Mouse (Mus musculus) stomach, postnatal 0 days (tissue): ENCODE data around the gene Phlda2. TPM values are rescaled to one million over a fixed set of nuclear protein-coding genes. Genes with fewer than 3 reads are reported as not detected.

ENCODE experiments used
- ATAC-seq: fragments of 200-750 bp; cut with Nextera tagmentation; 2 replicates; pipeline ENCODE4 v1.8.0; 2017; ENCODE audit not compliant: low FRiP score, low TSS enrichment
- DNase-seq: peaks from one replicate; pipeline ENCODE4 v3.0.0-alpha.2; 2016; ENCODE audit warnings: low spot score
- H3K27ac ChIP-seq: fragments of 300-500 bp; sonication (generic); replicated peaks from 2 replicates; pipeline ENCODE4 v1.5.1; 2014; ENCODE audit warnings: mild to moderate bottlenecking, control low read depth
- H3K27me3 ChIP-seq: fragments of 300-500 bp; sonication (generic); 2 replicates; pipeline ENCODE4 v1.6.1; 2014; ENCODE audit warnings: low read length; ENCODE audit not compliant: control insufficient read depth, insufficient read depth
- H3K36me3 ChIP-seq: fragments of 300-500 bp; sonication (generic); 2 replicates; pipeline ENCODE4 v1.6.1; 2014; ENCODE audit warnings: low read length, mixed read lengths; ENCODE audit not compliant: control insufficient read depth, insufficient read depth
- H3K4me1 ChIP-seq: fragments of 300-500 bp; sonication (generic); replicated peaks from 2 replicates; pipeline ENCODE4 v1.6.1; 2014; ENCODE audit warnings: antibody characterized with exemption; ENCODE audit not compliant: control insufficient read depth, insufficient read depth
- H3K4me2 ChIP-seq: fragments of 300-500 bp; sonication (generic); replicated peaks from 2 replicates; pipeline ENCODE4 v1.6.1; 2014; ENCODE audit warnings: low read depth, mild to moderate bottlenecking, control low read depth, moderate library complexity
- H3K4me3 ChIP-seq: fragments of 300-500 bp; sonication (generic); 2 replicates; pipeline ENCODE4 v1.5.1; 2014; ENCODE audit warnings: low read depth, low read length, control low read depth
- H3K9ac ChIP-seq: fragments of 300-500 bp; sonication (generic); 2 replicates; pipeline ENCODE4 v1.6.1; 2014; ENCODE audit warnings: mild to moderate bottlenecking, low read length, control low read depth, mixed read lengths
- H3K9me3 ChIP-seq: fragments of 300-500 bp; sonication (generic); 2 replicates; pipeline ENCODE4 v1.6.1; 2016; ENCODE audit warnings: low read length; ENCODE audit not compliant: control insufficient read depth
- CTCF ChIP-seq: IDR thresholded peaks from 2 replicates; pipeline ENCODE4 v1.5.1; 2016; ENCODE audit warnings: antibody characterized with exemption, low read depth, mild to moderate bottlenecking, moderate library complexity
- EP300 ChIP-seq: optimal IDR thresholded peaks from 2 replicates; pipeline ENCODE3; 2016; ENCODE audit warnings: antibody characterized with exemption
- WGBS: fragments of 180-500 bp; shearing (Covaris S2); extraction: QIAGEN DNeasy Blood & Tissue Kit; methylation state at CpG from one replicate; pipeline ENCODE4 v1.1.7; 2014; 5-methylcytosine and 5-hydroxymethylcytosine counted together
- polyA plus RNA-seq: library from polyadenylated mRNA; unstranded; fragments of >200 nt; fragmentation: Nextera tagmentation; extraction: Ambion mirVana; gene quantifications from 2 replicates; pipeline ENCODE4 v1.2.1, GENCODE M21; 2015

Gene Phlda2
- polyA plus RNA-seq, 1 experiment from 2014 or later, result 16.8 TPM

DNA sequence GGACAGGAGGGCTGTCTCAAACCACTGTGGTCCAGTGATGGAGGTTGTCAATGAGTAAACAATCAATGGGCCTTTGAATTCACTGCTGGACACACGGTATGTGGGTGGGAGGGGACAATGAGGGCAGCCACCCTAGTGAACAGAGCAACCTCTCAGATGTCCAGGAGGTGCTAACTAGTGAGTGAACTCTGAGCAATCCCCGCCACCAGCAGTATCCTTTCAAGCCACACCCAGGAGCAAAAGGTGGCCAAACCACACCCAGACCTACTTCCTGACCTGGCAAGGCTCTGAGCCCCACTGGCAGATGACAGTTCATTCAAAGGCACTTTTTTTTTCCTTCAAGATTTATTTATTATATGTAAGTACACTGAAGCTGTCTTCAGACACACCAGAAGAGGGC is 2.0 kb downstream of the Phlda2 start:
- H3K9ac ChIP-seq, result no peak overlapping the region
- no peaks in the 10 kb centered on the region for H3K27me3 ChIP-seq
- ATAC-seq (peak; percentile 16; the same call in 1 of the 2 replicates), DNase-seq (peak; percentile 45)
- no peak overlapping the region for H3K27ac ChIP-seq
- 30% methylated on average over 2 of the region's 2 CpGs for WGBS
- TF ChIP-seq CTCF, result no peak
- no peak for TF ChIP-seq EP300
- H3K36me3 ChIP-seq, result no peaks in the 10 kb centered on the region
- peaks cover 3% of the 10 kb centered on the region for H3K4me1 ChIP-seq
- H3K4me3 ChIP-seq, result no peak overlapping the region
- H3K9me3 ChIP-seq, result no peaks in the 10 kb centered on the region
- no peak overlapping the region for H3K4me2 ChIP-seq

- H3K9ac ChIP-seq, result no peak overlapping the region
- ATAC-seq, result peak; percentile 43; the same call in 1 of the 2 replicates
Observed at GRCm38 (mm10) chr7:143498584-143498983, 4.4 kb downstream of the Phlda2 start.

DNA sequence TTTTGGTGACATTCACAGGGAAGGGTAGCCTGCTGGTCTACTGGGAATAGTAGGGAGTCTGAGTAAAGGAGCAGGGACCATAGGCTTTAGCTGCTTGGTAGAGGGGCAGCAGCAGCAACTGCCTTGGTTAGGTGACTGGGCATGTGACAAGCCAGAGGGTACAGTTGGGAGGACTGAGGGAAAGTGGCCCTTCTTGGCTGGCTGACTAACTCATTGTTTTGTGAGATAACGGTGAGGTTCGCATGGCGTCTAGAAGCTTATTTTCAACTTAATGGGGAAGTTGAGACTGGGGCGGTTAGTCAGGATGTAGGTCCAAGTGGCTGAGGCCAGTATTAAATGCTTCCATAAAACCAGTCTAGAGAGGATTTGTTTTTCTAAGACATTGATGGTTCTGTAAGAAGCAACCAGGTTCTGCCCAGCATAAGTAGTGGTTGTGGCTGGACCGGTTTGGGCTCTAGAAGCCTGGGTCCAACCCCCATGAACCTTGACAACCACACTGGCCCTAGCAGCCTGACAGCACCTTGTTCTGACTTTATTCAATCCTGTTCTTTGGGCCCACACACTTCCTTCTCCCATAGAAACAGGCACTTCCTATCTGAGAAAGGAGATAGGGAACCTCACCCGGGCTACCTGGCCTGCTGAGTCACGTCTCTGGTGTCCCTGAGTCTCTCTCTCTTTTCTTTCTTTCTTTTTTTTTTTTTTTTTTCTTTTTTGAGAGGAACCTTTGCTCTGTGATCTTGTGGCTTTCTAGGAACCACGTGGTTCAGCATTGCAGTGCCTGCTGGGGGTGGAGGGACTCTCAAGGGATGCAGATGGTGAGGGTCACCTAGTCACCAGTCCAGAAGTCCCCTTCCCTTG is 7.6 kb downstream of the Phlda2 start:
- Histone ChIP-seq H3K27me3 (no peaks in the 10 kb centered on the region), H3K27ac (no peak overlapping the region), H3K4me1 (no peaks in the 10 kb centered on the region), H3K36me3 (no peaks in the 10 kb centered on the region), H3K9ac (no peak overlapping the region), H3K4me2 (no peak overlapping the region), H3K9me3 (no peaks in the 10 kb centered on the region), H3K4me3 (no peak overlapping the region)
- DNase-seq (peak; percentile 36), ATAC-seq (peak; percentile 63)
- 55% methylated on average over 8 of the region's 8 CpGs for WGBS
- no peak for TF ChIP-seq EP300
- no peak for TF ChIP-seq CTCF

More at GRCm38 (mm10) chr7:143498584-143498983, 4.4 kb downstream of the Phlda2 start:
- no peak for DNase-seq
- Histone ChIP-seq H3K4me2 (no peak overlapping the region), H3K27me3 (no peaks in the 10 kb centered on the region), H3K9me3 (no peaks in the 10 kb centered on the region), H3K4me1 (peaks cover 3% of the 10 kb centered on the region), H3K36me3 (no peaks in the 10 kb centered on the region), H3K27ac (no peak overlapping the region), H3K4me3 (no peak overlapping the region)
- TF ChIP-seq EP300 (no peak), CTCF (no peak)
- WGBS, result 81% methylated on average over 4 of the region's 4 CpGs

- 75% methylated on average over 6 of the region's 6 CpGs for WGBS
- no peaks in the 10 kb centered on the region for H3K9me3 ChIP-seq
- no peak overlapping the region for H3K4me2 ChIP-seq
- no peak for DNase-seq
- ATAC-seq, result no peak
- no peaks in the 10 kb centered on the region for H3K36me3 ChIP-seq
- no peak for TF ChIP-seq EP300
- no peak for TF ChIP-seq CTCF
- H3K27ac ChIP-seq, result no peak overlapping the region
- no peak overlapping the region for H3K4me3 ChIP-seq
- H3K4me1 ChIP-seq, result no peaks in the 10 kb centered on the region
- H3K9ac ChIP-seq, result no peak overlapping the region
- no peaks in the 10 kb centered on the region for H3K27me3 ChIP-seq
Observed at GRCm38 (mm10) chr7:143493616-143494126, 9.3 kb downstream of the Phlda2 start.

DNA sequence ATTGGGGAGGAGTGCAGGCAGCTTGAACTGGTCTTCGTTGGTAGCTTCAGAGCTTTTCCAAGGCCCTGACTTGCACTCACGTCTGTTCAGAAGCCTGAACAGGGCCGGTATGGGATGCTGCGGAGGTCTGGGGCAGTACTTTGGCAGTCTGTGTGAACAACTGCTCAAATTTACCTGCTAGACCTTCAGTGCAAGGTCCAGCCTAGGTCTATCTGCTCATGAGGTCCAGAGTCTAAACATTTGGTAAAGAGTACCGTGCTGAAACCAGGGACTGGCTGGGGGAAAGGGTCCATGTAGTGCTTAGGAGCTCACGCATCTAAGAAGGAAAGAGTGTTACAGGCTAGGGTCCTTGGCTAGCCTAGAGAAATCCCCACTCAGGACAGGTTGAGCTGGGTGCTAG is 13.2 kb downstream of the Phlda2 start:
- TF ChIP-seq CTCF (no peak), EP300 (no peak)
- Histone ChIP-seq H3K4me1 (no peaks in the 10 kb centered on the region), H3K27me3 (no peaks in the 10 kb centered on the region), H3K9ac (no peak overlapping the region), H3K4me3 (no peak overlapping the region), H3K36me3 (no peaks in the 10 kb centered on the region), H3K27ac (no peak overlapping the region), H3K4me2 (no peak overlapping the region), H3K9me3 (no peaks in the 10 kb centered on the region)
- 83% methylated on average over 6 of the region's 6 CpGs for WGBS
- DNase-seq (no peak), ATAC-seq (no peak)

- Histone ChIP-seq H3K4me2 (no peak overlapping the region), H3K9ac (no peak overlapping the region), H3K9me3 (no peaks in the 10 kb centered on the region), H3K36me3 (no peaks in the 10 kb centered on the region), H3K4me3 (no peak overlapping the region), H3K4me1 (no peaks in the 10 kb centered on the region), H3K27me3 (no peaks in the 10 kb centered on the region), H3K27ac (no peak overlapping the region)
- TF ChIP-seq EP300 (no peak), CTCF (no peak)
- 16% methylated on average over 6 of the region's 6 CpGs for WGBS
- DNase-seq, result no peak
- ATAC-seq, result no peak
Observed at GRCm38 (mm10) chr7:143482541-143482940, 20.4 kb downstream of the Phlda2 start.
